Mouse (Mus musculus) C2C12 (cell line): ENCODE measurements at regions not wholly inside any gene's neighbourhood (a gene's known extent, or its start where the extent isn't known, plus 50 kb on each side); places are given as distances from the start of the nearest gene placed in this dataset.

Source experiments
- H3K27me3 ChIP-seq: one replicate; pipeline ENCODE4 v1.6.1; 2011; ENCODE audit not compliant: control insufficient read depth, insufficient read depth, insufficient read length
- H3K36me3 ChIP-seq: one replicate; pipeline ENCODE4 v1.6.1; 2011; ENCODE audit not compliant: control insufficient read depth, insufficient read depth
- H3K4me3 ChIP-seq: one replicate; pipeline ENCODE4 v1.5.1; 2011; ENCODE audit warnings: mild to moderate bottlenecking, control low read depth; ENCODE audit not compliant: poor library complexity, insufficient read depth, severe bottlenecking
- H3K79me2 ChIP-seq: one replicate; pipeline ENCODE4 v1.6.1; 2011; ENCODE audit not compliant: control insufficient read depth, insufficient read depth
- H3K79me3 ChIP-seq: one replicate; pipeline ENCODE4 v1.6.1; 2011; ENCODE audit warnings: low read depth, control low read depth
- H3ac ChIP-seq: one replicate; pipeline ENCODE3; 2011; ENCODE audit warnings: low read depth; ENCODE audit not compliant: control insufficient read depth, insufficient read length
- CEBPB ChIP-seq: IDR thresholded peaks from one replicate; pipeline ENCODE4 v1.6.1; 2011; ENCODE audit warnings: low read depth, mild to moderate bottlenecking, control low read depth, moderate library complexity
- CTCF ChIP-seq: IDR thresholded peaks from one replicate; pipeline ENCODE4 v1.5.1; 2011; ENCODE audit not compliant: control insufficient read depth, insufficient read depth, insufficient read length
- FOSL1 ChIP-seq: IDR thresholded peaks from one replicate; pipeline ENCODE4 v1.8.0; 2011; ENCODE audit warnings: mild to moderate bottlenecking, low read length; ENCODE audit not compliant: poor library complexity, insufficient read depth, severe bottlenecking
- MAX ChIP-seq: IDR thresholded peaks from one replicate; pipeline ENCODE4 v1.6.1; 2011; ENCODE audit warnings: mild to moderate bottlenecking, control low read depth
- MYOD1 ChIP-seq: IDR thresholded peaks from one replicate; pipeline ENCODE4 v1.6.1; 2011; ENCODE audit warnings: low read depth; ENCODE audit not compliant: control insufficient read depth, insufficient read length
- MYOG ChIP-seq: IDR thresholded peaks from one replicate; pipeline ENCODE4 v1.6.1; 2011; ENCODE audit not compliant: control insufficient read depth, insufficient read length; ENCODE audit errors: extremely low read depth
- USF1 ChIP-seq: IDR thresholded peaks from one replicate; pipeline ENCODE4 v1.6.1; 2011; ENCODE audit warnings: low read depth, mild to moderate bottlenecking, control low read depth, moderate library complexity

DNA sequence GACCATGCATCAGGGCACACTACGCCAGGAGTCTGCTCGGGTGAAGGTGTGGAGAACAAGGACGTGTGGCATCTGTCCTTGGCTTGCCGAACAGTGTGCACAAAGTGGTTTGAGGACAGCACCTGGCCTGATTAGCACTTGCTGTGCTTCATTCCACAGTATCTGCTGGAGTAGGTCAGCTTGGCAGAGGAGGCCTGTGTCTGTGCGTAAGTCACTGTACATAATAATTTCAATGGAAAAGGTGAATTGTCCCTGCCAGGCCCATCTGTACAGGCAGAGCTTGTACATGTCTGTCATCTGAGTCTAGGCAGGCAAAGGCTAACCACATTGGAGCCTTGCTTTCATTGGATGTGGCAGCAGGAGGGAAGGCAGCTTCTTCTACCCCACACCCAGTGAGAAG is 979.5 kb upstream of the Car8 start:
- no peaks in the 10 kb centered on the region for H3K79me2 ChIP-seq
- no peak for TF ChIP-seq MAX
- no peak for TF ChIP-seq FOSL1
- TF ChIP-seq MYOD1 = no peak
- no peak for TF ChIP-seq MYOG
- TF ChIP-seq CTCF = no peak
- TF ChIP-seq CEBPB = no peak
- no peak for TF ChIP-seq USF1
- H3K27me3 ChIP-seq = no peaks in the 10 kb centered on the region
- H3K79me3 ChIP-seq = no peaks in the 10 kb centered on the region
- H3K36me3 ChIP-seq = no peaks in the 10 kb centered on the region
- H3ac ChIP-seq = no peak overlapping the region
- no peak overlapping the region for H3K4me3 ChIP-seq

DNA sequence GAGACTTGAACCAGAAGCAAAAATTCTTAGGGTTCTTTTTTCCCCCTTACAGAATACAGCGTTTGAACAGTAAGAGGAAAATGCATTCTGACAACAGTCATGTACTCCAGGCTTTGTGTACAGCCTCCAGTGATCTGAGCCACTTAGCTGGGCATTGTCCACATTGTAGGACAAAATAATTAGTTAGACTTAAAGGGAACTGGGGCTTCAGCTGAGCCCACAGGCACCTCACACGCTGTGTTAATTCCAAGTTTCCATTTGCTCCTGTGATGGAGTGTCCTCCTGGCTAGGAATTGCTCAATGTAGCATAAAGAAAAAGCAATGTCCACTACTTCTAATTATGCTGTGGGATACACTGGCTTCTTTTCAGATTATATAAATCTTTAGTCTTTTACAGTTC is 969.8 kb upstream of the Car8 start:
- Histone ChIP-seq H3K27me3 (no peaks in the 10 kb centered on the region), H3K79me3 (no peaks in the 10 kb centered on the region), H3K4me3 (no peak overlapping the region), H3ac (no peak overlapping the region), H3K36me3 (no peaks in the 10 kb centered on the region), H3K79me2 (no peaks in the 10 kb centered on the region)
- TF ChIP-seq USF1 = no peak
- no peak for TF ChIP-seq CEBPB
- TF ChIP-seq MAX = no peak
- no peak for TF ChIP-seq MYOG
- no peak for TF ChIP-seq MYOD1

DNA sequence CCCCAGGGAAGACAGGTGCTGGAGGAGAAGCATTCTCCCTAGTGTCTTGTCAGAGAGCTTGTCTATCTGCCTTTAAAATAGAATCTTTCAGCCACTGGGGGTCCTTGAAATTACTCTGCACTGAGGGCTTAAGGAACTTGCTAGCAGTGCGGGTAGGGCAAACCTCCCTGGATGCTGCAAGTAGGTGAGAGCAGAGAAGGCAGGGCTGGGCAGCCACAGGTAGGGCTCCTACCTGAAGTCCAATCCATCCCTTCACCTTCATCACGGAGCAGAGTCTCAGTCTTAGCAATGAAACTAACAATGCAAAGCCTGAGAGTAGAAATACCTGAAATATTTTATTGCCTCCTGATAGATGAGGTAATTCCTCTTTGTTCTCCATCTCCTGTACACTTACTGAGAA is 961.2 kb upstream of the Car8 start:
- TF ChIP-seq FOSL1 = no peak
- TF ChIP-seq MYOD1 = no peak
- no peak for TF ChIP-seq CEBPB
- no peak for TF ChIP-seq CTCF
- TF ChIP-seq USF1 = no peak
- no peaks in the 10 kb centered on the region for H3K79me3 ChIP-seq
- H3ac ChIP-seq = no peak overlapping the region
- no peaks in the 10 kb centered on the region for H3K36me3 ChIP-seq
- H3K4me3 ChIP-seq = no peak overlapping the region
- no peaks in the 10 kb centered on the region for H3K79me2 ChIP-seq
- H3K27me3 ChIP-seq = no peaks in the 10 kb centered on the region

DNA sequence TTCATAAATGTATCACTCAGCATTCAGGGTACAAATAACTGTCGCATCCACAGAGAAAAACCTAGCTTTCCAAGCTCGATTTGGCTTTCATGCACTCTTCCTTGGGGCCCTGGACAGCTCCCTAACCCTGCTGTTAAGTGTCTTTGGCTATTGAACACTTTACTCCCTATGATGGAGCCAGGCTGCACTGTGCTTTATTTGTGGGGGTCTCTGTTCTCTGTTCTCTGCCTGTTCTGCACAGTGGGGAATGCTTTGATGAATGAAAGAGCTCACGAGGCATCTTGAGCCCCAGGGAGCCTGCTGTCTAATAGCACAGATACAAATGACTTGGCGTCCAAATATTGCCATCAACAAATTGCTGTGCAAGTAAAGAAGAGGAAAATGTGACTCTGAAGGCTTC is 957.6 kb upstream of the Car8 start:
- no peak for TF ChIP-seq MYOD1
- TF ChIP-seq MAX = no peak
- no peak for TF ChIP-seq FOSL1
- no peak for TF ChIP-seq CTCF
- TF ChIP-seq MYOG = no peak
- no peak for TF ChIP-seq CEBPB
- Histone ChIP-seq H3K4me3 (no peak overlapping the region), H3K79me2 (no peaks in the 10 kb centered on the region), H3K27me3 (no peaks in the 10 kb centered on the region), H3ac (no peak overlapping the region), H3K36me3 (no peaks in the 10 kb centered on the region), H3K79me3 (no peaks in the 10 kb centered on the region)

DNA sequence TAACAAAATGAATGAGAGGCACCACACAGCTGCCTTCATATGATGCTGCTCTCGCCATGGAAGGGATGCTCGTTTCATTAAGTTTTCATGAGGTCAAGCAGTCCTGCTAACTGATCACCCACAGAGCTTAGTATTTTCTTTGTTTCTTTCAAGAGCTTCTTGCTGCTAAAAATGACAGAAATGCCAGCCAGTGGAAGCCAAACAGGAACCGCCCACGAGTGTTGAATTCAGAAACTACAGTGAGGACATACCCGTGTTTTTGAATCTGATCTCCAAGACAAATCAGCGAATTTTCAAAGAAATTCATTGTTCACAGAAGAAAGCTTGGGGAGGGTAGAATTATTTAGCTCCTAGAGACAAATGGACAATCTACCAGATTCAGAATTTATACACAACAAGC is 954.3 kb upstream of the Car8 start:
- TF ChIP-seq CEBPB = no peak
- TF ChIP-seq FOSL1 = no peak
- no peak for TF ChIP-seq USF1
- no peak for TF ChIP-seq CTCF
- TF ChIP-seq MYOG = no peak
- TF ChIP-seq MYOD1 = no peak
- no peak for TF ChIP-seq MAX
- Histone ChIP-seq H3K27me3 (no peaks in the 10 kb centered on the region), H3K36me3 (no peaks in the 10 kb centered on the region)

DNA sequence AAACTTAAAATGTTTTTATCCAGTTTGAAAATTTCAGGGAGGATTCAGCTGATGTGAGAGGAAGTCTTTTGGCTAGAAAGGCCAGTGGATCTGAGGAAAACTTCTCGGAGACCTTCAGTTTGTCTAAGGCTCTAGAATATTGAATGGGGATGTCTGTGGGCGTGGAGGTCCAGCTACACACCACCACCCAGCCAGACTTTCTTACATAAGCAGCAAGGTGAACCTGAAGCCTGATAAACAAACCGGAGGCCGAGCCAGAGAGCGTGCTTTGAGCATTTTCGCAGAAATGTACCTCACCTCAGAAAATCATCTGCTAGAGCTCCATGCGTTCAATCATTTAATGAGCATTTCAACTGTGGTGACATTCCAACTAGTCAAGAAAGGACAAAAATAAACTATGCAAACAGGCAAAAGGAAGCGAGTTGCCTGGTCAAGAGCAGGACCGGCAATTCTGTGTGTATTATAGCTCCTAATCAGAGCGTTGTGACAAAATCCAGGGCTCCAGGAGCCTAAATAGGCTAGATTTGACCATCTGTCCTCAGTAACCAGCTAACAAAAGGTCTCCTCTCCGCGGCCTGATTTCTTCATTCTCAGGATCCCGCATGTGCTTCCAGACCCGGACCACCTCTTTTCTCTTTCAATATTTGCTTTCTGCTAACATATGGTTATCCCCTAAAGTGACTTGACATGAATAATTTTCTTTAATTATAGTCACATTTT is 946.5 kb upstream of the Car8 start:
- H3K79me2 ChIP-seq = no peaks in the 10 kb centered on the region
- no peak overlapping the region for H3K4me3 ChIP-seq

More for the DNA sequence above, 954.3 kb upstream of the Car8 start:
- Histone ChIP-seq H3K79me3 (no peaks in the 10 kb centered on the region), H3K79me2 (no peaks in the 10 kb centered on the region), H3K4me3 (no peak overlapping the region), H3ac (no peak overlapping the region)

More for the DNA sequence above, 946.5 kb upstream of the Car8 start:
- Histone ChIP-seq H3K36me3 (no peaks in the 10 kb centered on the region), H3K27me3 (no peaks in the 10 kb centered on the region), H3K79me3 (no peaks in the 10 kb centered on the region), H3ac (no peak overlapping the region)
- TF ChIP-seq FOSL1 (no peak), MYOD1 (no peak), MAX (no peak), USF1 (no peak), CEBPB (no peak), MYOG (no peak), CTCF (no peak)
